Mouse (Mus musculus) hindbrain, embryonic 12.5 days (tissue): ENCODE data around the gene Abcc4. TPM values are rescaled to one million over a fixed set of nuclear protein-coding genes. Genes with fewer than 3 reads are reported as not detected.

Experiments
- ATAC-seq: fragments of 200-750 bp; cut with Nextera tagmentation; 2 replicates; pipeline ENCODE4 v1.8.0; 2017; ENCODE audit warnings: moderate TSS enrichment; ENCODE audit not compliant: low FRiP score
- H3K27ac ChIP-seq: fragments of 300-500 bp; sonication (generic); 2 replicates; pipeline ENCODE4 v1.5.1; 2016; ENCODE audit warnings: mild to moderate bottlenecking
- H3K27me3 ChIP-seq: fragments of 300-500 bp; sonication (generic); 2 replicates; pipeline ENCODE4 v1.6.1; 2016; ENCODE audit warnings: mild to moderate bottlenecking
- H3K36me3 ChIP-seq: fragments of 300-500 bp; sonication (generic); 2 replicates; pipeline ENCODE4 v1.6.1; 2016; ENCODE audit warnings: mild to moderate bottlenecking
- H3K4me1 ChIP-seq: fragments of 300-500 bp; sonication (generic); 2 replicates; pipeline ENCODE4 v1.6.1; 2016
- H3K4me2 ChIP-seq: fragments of 300-500 bp; sonication (generic); replicated peaks from 2 replicates; pipeline ENCODE4 v1.6.1; 2016; ENCODE audit warnings: mild to moderate bottlenecking
- H3K4me3 ChIP-seq: fragments of 300-500 bp; sonication (generic); 2 replicates; pipeline ENCODE4 v1.5.1; 2016; ENCODE audit warnings: mild to moderate bottlenecking
- H3K9ac ChIP-seq: fragments of 300-500 bp; sonication (generic); 2 replicates; pipeline ENCODE4 v1.6.1; 2016; ENCODE audit warnings: mild to moderate bottlenecking, moderate library complexity
- H3K9me3 ChIP-seq: fragments of 300-500 bp; sonication (generic); replicated peaks from 2 replicates; pipeline ENCODE4 v1.6.1; 2016; ENCODE audit warnings: mild to moderate bottlenecking
- WGBS: fragments of 180-500 bp; shearing (Covaris S2); methylation state at CpG from one replicate; pipeline ENCODE4 v1.1.7; 2016; 5-methylcytosine and 5-hydroxymethylcytosine counted together
- polyA plus RNA-seq: library from polyadenylated mRNA; unstranded; fragments of >200 nt; fragmentation: Nextera tagmentation; extraction: Ambion mirVana; gene quantifications from 2 replicates; pipeline ENCODE4 v1.2.1, GENCODE M21; 2016

Gene Abcc4
- polyA plus RNA-seq, 1 experiment from 2014 or later = 3.2 TPM

DNA sequence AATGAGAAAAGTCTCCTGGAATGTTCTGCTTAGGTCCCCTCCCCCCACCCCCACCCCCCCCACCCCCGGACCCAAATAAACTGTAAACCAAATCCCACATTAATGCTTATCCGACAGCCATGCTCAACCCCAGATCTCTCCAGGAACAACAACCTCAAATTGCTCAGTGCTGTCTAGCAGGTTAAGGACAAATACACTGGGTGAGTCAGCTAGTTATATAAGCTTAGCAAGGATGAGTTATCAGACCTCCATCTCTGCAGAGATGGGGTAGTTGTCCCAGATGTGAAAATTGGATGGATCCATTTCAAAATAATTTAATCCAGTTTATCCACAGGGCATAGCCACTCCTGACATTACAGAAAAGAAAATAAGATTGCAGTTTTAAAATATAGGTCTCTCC, 210.6 kb downstream of the Abcc4 start:
- Histone ChIP-seq H3K9me3 (no peaks in the 10 kb centered on the region), H3K4me2 (no peak overlapping the region), H3K27ac (no peak overlapping the region), H3K4me1 (peaks cover 13% of the 10 kb centered on the region), H3K4me3 (no peak overlapping the region), H3K9ac (no peak overlapping the region), H3K27me3 (no peaks in the 10 kb centered on the region), H3K36me3 (no peaks in the 10 kb centered on the region)
- no peak for ATAC-seq
- WGBS = 78% methylated on average over 2 of the region's 2 CpGs

GRCm38 (mm10) chr14:118491708-118492107, 214.3 kb downstream of the Abcc4 start:
- Histone ChIP-seq H3K36me3 (no peaks in the 10 kb centered on the region), H3K4me1 (peaks cover 16% of the 10 kb centered on the region), H3K27ac (no peak overlapping the region), H3K9ac (no peak overlapping the region), H3K4me3 (no peak overlapping the region), H3K9me3 (no peaks in the 10 kb centered on the region), H3K27me3 (peaks cover 5% of the 10 kb centered on the region), H3K4me2 (peak overlapping the region; percentile 37; the same call in 1 of the 2 replicates)
- no peak for ATAC-seq
- WGBS = 74% methylated on average over 6 of the region's 6 CpGs

DNA sequence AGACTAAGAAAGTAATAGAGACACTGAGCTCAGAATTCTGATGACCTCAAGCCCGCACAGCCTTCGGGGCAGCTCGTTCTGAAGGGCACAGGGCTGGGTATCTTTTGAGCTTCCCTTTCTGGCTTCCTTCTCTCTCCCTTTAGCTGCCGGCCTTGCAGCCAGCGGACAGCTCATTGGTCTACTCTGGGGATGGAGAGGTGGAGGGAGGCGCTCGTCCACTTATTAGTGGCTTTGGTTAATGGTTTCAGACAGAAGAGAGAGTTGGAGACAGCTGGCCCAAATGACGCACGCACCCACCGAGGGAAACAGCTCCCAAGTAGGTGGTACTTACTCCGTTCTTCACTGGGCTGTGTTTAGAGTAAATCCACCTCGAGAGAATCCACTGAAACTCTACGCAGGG, 214.7 kb downstream of the Abcc4 start:
- 29% methylated on average over 13 of the region's 13 CpGs for WGBS
- Histone ChIP-seq H3K27me3 (peaks cover 5% of the 10 kb centered on the region), H3K4me2 (peak overlapping the region; percentile 37), H3K27ac (no peak overlapping the region), H3K4me1 (peaks cover 16% of the 10 kb centered on the region), H3K4me3 (no peak overlapping the region), H3K9me3 (no peaks in the 10 kb centered on the region), H3K9ac (no peak overlapping the region), H3K36me3 (no peaks in the 10 kb centered on the region)
- 0 out of 2 replicates have a peak, but pooled peaks have one; percentile 39 for ATAC-seq

DNA sequence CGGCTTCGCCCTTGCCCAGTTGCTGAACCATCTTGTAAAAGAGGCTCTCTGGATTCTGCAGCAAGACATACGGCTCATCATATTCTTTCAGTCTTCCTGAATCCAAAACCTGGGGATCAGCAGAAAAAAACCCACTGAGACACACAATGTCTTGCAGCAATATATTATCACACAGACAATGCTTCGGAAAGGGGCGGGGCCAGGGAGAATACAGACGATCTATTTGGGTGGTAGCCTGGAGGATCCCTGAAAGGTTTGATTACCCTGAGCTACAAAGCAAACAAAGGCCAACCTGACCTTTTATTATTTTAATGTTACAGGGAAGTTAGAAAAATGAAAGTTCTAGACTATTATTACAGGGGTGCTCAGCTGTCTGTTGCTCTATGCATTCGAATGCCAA, 215.5 kb downstream of the Abcc4 start:
- Histone ChIP-seq H3K4me2 (peak overlapping the region; percentile 37), H3K4me1 (peaks cover 16% of the 10 kb centered on the region), H3K36me3 (no peaks in the 10 kb centered on the region), H3K4me3 (no peak overlapping the region), H3K27ac (no peak overlapping the region), H3K9me3 (no peaks in the 10 kb centered on the region), H3K9ac (no peak overlapping the region), H3K27me3 (peaks cover 5% of the 10 kb centered on the region)
- no peak for ATAC-seq
- 61% methylated on average over 7 of the region's 7 CpGs for WGBS

DNA sequence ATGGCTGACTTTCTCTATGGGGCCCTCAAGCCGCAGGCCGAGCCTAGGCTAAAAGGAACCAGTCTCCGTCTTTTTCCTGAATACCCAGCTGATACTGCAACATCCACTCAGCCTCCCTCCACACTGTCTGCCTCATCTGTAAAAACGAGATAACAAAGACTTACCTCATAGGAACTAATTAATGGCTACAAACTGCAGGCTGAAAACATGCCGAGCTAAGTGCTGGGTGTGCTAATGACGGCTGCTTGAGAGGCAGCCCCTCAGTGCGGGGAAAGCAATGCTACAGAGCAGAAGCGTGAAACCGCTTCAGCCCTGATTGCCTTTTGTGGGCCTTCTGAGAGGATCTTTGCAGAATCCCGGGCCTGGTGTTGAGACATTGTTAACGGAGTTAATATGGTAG, 219.7 kb downstream of the Abcc4 start:
- peaks cover 5% of the 10 kb centered on the region for H3K27me3 ChIP-seq
- H3K9ac ChIP-seq = no peak overlapping the region
- H3K4me2 ChIP-seq = no peak overlapping the region
- H3K4me1 ChIP-seq = peaks cover 12% of the 10 kb centered on the region
- 82% methylated on average over 11 of the region's 11 CpGs for WGBS
- H3K4me3 ChIP-seq = no peak overlapping the region
- no peak for ATAC-seq
- no peaks in the 10 kb centered on the region for H3K9me3 ChIP-seq
- H3K36me3 ChIP-seq = no peaks in the 10 kb centered on the region
- H3K27ac ChIP-seq = no peak overlapping the region

DNA sequence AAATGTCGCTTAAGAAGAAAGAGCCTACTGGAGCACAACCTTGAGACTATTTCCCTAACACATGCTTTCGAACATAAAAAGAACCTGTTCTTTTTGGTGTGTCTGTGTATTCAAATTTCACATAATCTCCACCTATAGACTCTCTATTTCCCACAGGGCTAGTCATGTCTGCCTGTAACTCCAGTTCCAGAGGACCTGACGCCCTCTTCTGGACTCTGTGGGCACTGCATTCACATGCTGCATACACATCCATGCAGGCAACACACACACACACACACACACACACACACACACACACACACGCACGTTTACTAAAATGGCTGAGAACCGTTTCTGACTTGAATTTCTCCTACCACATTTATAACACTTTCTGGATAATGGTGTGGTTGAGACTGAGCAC, 220.4 kb downstream of the Abcc4 start:
- Histone ChIP-seq H3K36me3 (no peaks in the 10 kb centered on the region), H3K4me1 (peaks cover 5% of the 10 kb centered on the region), H3K4me2 (no peak overlapping the region), H3K27me3 (peaks cover 5% of the 10 kb centered on the region), H3K9me3 (no peaks in the 10 kb centered on the region), H3K27ac (no peak overlapping the region), H3K9ac (no peak overlapping the region), H3K4me3 (no peak overlapping the region)
- WGBS = 95% methylated on average over 6 of the region's 6 CpGs
- ATAC-seq = no peak

DNA sequence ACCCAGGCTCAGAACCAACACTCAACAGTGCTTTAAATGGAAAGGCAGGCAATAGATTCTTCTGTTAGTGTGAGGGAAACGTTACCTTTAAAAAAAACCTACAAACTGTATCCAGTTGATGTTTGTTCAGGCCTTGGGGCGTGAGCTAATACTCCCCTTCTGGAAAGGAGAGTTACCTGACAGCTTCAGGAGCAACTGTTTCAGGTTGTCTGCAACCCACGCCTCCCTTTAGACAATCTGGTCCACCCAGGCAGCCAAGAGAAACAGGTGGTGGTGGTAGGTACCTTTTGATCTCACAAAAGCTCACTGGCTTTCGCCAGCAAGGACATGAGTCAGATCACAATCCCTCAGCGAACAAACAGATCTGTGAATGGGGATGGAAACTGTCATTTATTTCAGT, 223.7 kb downstream of the Abcc4 start:
- Histone ChIP-seq H3K9ac (no peak overlapping the region), H3K9me3 (no peaks in the 10 kb centered on the region), H3K4me2 (no peak overlapping the region), H3K4me1 (no peaks in the 10 kb centered on the region), H3K27ac (no peak overlapping the region), H3K27me3 (no peaks in the 10 kb centered on the region), H3K4me3 (no peak overlapping the region), H3K36me3 (no peaks in the 10 kb centered on the region)
- ATAC-seq = no peak
- WGBS = 84% methylated on average over 5 of the region's 5 CpGs

GRCm38 (mm10) chr14:118481779-118482178, 224.2 kb downstream of the Abcc4 start:
- 73% methylated on average over 5 of the region's 5 CpGs for WGBS
- no peaks in the 10 kb centered on the region for H3K4me1 ChIP-seq
- ATAC-seq = no peak
- H3K36me3 ChIP-seq = no peaks in the 10 kb centered on the region
- no peak overlapping the region for H3K4me2 ChIP-seq
- no peak overlapping the region for H3K9ac ChIP-seq
- no peaks in the 10 kb centered on the region for H3K27me3 ChIP-seq
- no peaks in the 10 kb centered on the region for H3K9me3 ChIP-seq
- no peak overlapping the region for H3K4me3 ChIP-seq
- H3K27ac ChIP-seq = no peak overlapping the region

GRCm38 (mm10) chr14:118476329-118476728, 229.7 kb downstream of the Abcc4 start:
- ATAC-seq = no peak
- Histone ChIP-seq H3K27me3 (peaks cover 27% of the 10 kb centered on the region), H3K4me3 (no peak overlapping the region), H3K36me3 (no peaks in the 10 kb centered on the region), H3K9me3 (0 out of 2 replicates have a peak, but pooled peaks cover 2% of the 10 kb centered on the region), H3K4me1 (peaks cover 19% of the 10 kb centered on the region), H3K4me2 (no peak overlapping the region), H3K27ac (no peak overlapping the region), H3K9ac (no peak overlapping the region)
- WGBS = 86% methylated on average over 3 of the region's 3 CpGs

DNA sequence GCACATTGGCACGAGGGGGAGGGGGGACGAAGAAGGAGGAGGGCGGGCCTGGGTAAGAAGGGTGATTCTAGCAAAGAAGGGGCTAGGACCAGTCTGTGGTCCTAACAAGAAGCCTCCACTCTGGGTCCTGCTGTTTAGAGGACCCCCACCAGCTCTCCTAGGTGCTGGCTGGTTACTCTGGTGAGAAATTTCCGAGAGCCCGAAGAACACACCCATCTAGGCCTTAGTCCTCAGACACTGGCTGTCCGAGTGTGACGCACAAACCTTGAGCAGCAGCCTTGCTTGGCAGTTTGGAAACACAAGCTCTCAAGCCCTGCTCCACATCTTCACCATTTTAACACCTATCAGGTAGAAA, 230.9 kb downstream of the Abcc4 start:
- Histone ChIP-seq H3K9ac (no peak overlapping the region), H3K4me3 (no peak overlapping the region), H3K27me3 (peaks cover 27% of the 10 kb centered on the region), H3K36me3 (no peaks in the 10 kb centered on the region), H3K4me1 (peaks cover 19% of the 10 kb centered on the region), H3K4me2 (peak overlapping the region; percentile 95; the same call in 1 of the 2 replicates), H3K9me3 (0 out of 2 replicates have a peak, but pooled peaks cover 3% of the 10 kb centered on the region), H3K27ac (no peak overlapping the region)
- 49% methylated on average over 7 of the region's 7 CpGs for WGBS
- no peak for ATAC-seq

DNA sequence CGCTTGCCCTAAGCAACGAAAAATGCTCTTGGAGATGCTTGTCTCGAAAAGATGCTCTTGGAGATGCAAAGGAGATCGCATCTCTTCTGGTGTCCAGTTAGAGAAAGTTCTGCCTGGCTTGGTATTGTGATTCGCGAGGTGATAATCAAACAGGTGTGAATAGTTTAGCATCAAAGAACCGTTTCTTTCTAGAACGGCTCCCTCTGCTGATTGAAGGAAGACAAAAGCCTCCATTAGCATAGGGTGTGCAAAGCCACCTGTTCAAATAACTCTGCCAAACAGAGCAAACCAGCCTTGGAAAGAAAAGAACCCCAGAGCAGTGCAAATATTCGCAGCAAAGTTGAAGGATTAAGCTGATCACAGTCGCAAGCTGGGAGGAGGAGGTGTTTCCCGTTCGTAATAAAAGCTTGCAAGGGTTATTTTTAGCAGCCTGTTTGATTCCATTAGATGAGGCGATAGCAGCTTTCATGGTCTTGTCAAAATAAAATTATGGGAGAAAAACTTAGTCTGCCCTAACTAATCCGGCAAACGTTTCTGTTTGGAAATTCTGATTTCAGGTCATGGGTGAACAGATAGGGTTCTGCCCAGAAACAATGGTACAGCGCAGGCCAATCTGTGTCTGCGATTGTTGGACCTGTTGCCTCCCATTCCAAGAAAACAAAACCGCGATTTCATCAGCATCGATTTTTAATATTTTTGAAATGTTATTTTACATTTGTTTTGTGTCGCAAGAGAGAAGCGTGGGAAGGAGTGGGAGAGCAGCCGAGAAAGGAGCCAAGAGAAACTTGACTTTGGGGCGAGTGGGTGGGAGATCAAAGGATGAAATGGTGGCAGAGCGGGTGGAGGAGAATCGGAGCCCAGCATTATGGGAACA, 231.6 kb downstream of the Abcc4 start:
- Histone ChIP-seq H3K4me3 (peak overlapping the region; percentile 51), H3K27me3 (peaks cover 27% of the 10 kb centered on the region), H3K9ac (peak overlapping the region; percentile 56; the same call in 1 of the 2 replicates), H3K4me2 (peak overlapping the region; percentile 95), H3K9me3 (0 out of 2 replicates have a peak, but pooled peaks cover 3% of the 10 kb centered on the region), H3K4me1 (peaks cover 19% of the 10 kb centered on the region), H3K36me3 (no peaks in the 10 kb centered on the region), H3K27ac (no peak overlapping the region)
- 15% methylated on average over 26 of the region's 26 CpGs for WGBS
- ATAC-seq = 0 out of 2 replicates have a peak, but pooled peaks have one; percentile 52

DNA sequence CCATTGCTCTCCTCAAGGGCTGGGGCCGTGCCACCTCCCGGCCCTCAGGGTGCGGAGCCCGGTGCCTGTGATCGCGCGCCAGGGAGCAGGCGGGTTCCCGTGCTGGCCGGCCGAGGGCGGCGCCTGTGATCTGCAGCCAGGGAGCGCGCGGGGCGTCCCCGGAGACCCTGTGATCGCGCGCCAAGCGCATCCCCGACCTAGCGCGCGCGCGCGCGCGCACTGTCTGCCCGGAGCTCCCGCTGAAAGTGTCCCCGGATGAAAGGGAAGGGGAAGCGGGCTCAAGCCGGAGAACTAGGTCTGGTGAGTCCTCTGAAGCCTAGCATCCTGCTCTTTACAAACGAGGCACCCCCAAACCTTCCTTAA, 232.2 kb downstream of the Abcc4 start:
- peak overlapping the region; percentile 56 for H3K9ac ChIP-seq
- peaks cover 27% of the 10 kb centered on the region for H3K27me3 ChIP-seq
- H3K4me1 ChIP-seq = peaks cover 19% of the 10 kb centered on the region
- WGBS = under 1% methylated on average over 37 of the region's 37 CpGs
- H3K36me3 ChIP-seq = no peaks in the 10 kb centered on the region
- peak; percentile 78 for ATAC-seq
- 0 out of 2 replicates have a peak, but pooled peaks cover 3% of the 10 kb centered on the region for H3K9me3 ChIP-seq
- H3K4me3 ChIP-seq = peak overlapping the region; percentile 51
- no peak overlapping the region for H3K27ac ChIP-seq
- H3K4me2 ChIP-seq = peak overlapping the region; percentile 95
